Mouse (Mus musculus): ENCODE measurements around the gene Mrpl20. TPM values are rescaled to one million over a fixed set of nuclear protein-coding genes. Genes with fewer than 3 reads are reported as not detected.

The Mrpl20 gene
- polyA plus RNA-seq (2015; fragmentation: Nextera tagmentation; extraction: Ambion mirVana), result 283 and 286 TPM in 2 replicates

DNA sequence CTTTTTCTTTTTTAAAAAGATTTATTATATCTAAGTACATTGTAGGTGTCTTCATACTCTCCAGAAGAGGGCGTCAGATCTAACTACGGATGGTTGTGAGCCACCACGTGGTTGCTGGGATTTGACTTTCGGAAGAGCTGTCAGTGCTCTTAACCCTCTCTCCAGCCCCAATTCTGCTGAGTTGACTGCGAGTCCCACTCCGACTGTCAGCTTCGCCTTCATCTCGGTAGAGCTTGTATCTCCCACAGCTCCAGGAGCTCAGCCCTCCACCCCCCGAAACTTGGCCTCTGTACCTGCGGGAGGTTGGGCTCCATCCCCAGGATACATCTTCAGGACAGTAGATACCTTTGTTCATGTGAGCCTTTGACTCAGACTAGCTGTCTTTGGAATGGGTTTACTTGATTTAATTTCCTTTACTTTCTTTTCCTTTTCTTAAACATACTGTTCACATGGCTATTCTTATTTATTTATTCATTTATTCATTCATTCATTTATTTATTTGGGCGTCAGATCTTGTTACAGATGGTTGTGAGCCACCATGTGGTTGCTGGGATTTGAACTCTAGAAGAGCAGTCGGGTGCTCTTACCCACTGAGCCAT, at the start of gene Mrpl20:
Gene Mrpl20, plus strand, starts transcription at position 138 of the 599 bp plus-strand sequence.
- peak; percentile 51 for DNase-seq (ENCODE audit: low spot score)

DNA sequence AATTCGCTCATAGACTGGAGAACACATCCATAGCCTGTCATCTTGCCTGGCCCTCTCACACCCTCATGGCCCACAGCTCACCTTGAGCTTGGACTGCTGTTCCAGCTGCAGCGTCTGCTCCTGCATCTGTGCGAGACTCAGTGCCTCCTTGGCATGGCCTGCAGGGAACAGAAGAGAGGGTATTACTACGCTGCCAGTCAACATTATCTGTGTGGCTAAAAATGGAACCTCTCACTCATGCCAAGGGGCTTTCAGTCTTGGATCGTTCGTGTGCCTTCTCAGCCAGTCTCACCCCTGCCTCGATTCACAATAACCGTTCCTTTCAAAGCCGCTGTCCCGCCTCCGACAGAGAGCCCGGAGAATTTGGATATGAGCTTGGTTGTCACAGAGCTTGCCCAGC, 45.7 kb upstream of the Mrpl20 start:
- DNase-seq (ENCODE audit: low spot score), result no peak

DNA sequence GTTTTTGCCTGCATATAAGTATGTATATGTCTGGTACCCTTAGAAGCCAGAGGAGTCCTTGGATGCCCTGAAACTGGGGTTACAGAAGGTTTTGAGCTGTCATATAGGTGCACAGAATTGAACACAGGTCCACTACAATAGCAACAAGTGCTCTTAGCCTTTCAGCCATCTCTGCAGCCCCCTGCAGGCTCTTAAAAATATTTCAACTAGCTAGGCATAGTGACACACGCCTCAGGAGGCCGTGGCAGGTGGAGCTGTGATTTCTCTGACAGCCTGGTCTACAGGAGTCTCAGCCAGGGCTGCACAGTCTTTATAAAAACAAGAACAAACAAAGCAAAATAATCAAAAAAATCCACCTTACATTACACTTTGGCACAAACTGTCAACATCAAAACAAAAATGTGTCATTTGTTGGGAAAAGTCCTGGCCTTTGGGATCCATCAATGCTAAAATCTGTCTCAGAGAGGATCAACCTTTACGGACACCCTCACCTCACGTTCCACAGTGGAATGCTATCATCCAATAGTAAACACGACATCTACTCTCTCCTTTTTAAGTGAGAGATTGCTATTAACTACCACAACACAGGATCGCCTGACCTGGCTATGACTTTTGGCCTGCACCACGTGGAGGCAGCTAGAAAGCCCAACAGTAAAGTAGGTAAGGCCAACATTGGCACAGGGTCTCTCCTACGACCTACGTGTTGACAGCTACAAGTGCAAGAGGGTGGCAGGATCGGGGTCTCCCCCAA, 42.6 kb upstream of the Mrpl20 start:
- DNase-seq (ENCODE audit: low spot score), result peak; percentile 51

DNA sequence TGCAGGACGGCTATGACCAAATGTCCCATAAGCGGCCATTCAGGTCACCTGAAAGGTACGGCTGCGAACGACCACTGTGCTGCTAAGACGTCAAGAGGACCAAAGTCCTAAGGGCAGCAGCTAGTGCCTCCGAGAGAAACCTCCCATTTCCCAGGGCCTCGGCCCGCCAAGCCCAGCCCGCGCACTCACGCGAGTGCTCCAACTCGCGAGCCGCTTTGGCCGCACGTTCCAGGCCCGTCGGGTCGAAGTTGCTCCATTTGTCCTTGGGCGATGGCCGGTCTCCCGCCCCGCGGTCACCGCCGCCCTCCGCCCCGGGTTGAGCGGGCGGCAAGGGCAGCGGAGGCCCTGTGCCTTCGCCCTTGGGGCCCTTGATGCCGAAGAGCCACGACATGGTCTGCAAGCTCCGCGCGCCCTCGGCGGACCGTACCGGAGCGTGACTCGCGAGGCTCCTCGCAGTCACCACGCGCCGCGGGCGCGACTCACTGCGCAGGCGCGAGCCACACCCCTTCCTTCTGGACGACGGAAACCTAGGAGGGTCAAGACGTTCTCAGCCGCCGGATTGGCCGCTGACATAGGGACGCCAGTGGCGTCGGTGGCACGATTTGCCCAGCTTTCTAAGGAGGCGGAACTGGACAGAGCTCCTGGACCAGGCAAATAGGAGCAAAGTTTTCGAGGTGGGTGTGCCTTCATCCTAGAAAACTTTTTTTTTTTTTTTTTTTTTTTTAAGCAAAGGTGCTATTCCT, 41.9 kb upstream of the Mrpl20 start, which contains the start of gene Atad3a:
Gene Atad3a, minus strand, starts transcription at position 481 of the 743 bp plus-strand sequence.
- DNase-seq (ENCODE audit: low spot score), result peak; percentile 94

DNA sequence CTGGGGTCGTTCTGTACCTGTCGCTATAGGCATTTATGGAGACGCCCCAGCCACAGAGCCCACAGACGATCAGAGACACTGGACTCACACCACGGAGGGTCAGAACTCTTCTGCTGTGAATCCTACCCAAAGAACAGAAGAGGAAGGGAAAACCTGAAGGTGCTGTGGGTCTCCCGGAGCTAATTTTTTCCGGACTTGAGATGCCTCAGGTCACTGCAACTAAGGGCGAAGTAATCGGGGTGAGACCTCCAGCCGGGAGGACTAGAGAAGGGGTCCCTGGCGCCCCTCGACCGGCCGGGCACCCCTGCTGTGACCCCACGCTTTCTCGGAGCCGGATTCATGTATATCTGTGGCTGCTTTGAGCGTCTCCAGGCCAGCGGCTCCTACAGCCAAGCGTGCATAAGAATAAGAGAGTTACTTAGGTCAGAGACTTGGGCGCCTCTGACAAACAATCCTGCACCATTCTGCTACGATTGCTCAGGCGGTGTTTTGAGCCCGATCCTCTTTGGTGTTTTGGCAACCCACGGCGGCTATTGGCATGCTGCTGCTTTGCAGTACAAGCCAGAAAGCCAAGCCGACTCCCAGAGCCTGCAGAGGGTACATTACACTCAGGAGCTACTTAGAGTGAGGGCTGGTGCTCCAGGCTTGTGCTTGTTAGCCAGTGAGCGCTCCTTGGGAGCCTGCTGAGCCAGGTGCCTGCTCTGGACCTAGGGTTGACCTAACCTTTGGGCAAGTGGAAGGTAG, 41.1 kb upstream of the Mrpl20 start:
- DNase-seq (ENCODE audit: low spot score), result no peak

DNA sequence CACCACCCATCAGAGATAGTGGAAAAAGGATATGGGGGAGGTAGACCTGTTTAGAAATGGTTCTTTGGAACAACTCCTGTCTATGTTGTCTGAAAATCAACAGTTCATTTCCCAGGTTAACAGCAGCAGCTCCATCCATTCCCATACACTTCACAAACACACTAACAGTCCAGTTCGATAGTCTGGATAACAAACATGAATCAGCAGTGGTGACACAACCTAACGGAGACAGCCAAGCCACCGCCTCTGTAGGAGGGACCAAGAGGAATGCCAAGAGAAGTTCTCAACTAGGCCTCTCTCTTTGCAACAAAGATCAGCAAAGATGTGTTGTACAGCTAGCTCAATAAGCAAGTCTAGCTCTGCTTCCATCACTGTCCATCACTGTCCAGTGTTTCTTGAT, 40.3 kb upstream of the Mrpl20 start:
- DNase-seq (ENCODE audit: low spot score), result no peak

DNA sequence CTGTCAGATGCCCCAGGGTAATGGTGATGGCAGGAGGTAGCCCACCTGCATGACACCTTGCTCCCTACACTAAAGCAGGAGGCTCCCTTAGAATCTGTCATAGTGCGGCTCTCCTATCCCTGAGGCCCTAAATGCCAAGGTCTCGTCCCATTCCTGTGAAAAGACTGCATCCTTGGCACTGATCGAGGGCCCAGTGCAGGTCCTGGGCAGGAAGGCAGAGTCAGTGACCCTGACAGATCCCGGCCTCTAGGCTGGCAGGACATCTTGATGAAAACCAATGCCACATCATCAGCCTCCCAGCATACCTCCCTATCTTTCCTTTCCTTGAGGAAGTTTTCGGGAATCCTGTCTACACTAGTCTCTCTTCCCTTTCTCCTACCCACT, 33.2 kb upstream of the Mrpl20 start:
- DNase-seq (ENCODE audit: low spot score), result no peak

DNA sequence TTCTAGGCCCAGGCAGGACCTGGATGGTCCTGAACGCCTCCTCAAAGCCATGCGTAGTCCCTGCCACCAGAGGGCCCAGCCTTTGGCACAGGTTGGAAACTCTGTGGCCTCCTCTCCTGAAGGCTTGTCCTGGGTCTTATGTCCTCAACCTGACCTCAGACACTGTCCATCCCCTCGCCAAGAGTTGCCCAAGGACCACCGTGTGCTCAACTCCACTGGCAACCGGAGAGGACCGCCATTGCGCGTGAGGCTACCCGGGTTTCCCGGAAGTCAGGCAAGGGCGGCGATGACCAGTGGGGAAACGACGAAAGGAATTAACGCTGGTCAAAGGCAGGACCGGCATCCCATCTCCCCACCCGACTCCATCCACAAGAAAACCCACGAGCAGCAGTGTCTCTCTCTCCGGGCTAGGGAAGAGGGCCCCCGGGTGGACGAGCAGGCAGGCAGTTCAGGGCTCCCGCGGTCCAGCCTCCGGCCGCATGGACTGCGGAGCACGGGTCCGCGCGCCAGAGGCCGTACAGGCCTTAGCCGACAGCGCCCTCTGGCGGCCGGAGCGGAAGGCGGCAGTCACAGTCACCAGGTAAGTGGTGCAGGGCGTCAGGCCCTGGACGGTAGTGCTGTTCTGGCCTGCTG, 32.7 kb upstream of the Mrpl20 start:
- peak; percentile 74 for DNase-seq (ENCODE audit: low spot score)

DNA sequence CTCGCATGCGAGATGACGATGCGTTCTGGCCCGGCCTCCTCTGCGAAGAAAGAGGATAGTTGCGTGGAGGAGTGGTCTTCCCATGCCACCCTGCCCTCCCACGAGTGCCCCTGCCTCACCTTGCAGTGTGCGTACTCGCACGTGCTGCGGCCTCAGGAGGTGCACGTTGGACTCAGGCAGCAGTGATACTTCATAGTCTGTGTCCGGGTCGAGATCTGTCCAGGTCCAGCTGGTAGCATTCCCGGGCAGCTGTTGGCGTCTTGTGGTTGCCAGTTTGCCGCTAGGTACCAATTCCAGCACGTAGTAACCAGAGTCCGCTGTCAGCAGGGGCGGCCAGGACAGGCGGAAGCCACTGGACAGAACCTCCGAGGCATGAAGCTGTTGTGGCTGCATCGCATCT, 32.1 kb upstream of the Mrpl20 start:
- DNase-seq (ENCODE audit: low spot score), result no peak

DNA sequence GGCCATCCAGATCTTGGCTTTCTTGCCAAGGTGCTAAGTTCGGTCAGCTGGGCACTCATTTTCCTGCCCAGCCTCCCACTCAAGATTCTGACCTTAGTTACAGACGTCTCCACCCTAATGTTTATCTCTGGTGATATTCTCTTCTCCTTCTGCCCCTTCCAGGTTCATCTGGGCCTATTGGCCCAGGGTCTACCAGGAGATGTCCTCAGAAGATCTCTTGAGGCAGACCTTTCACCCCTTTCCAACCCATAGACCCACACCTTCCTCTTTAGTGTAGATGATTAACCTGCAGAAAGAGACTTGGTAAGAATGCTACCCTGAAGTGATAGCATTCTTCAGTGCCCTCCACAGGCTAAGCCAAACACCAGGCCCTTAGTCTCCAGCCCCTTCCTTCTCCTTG, 31.0 kb upstream of the Mrpl20 start:
- no peak for DNase-seq (ENCODE audit: low spot score)

DNA sequence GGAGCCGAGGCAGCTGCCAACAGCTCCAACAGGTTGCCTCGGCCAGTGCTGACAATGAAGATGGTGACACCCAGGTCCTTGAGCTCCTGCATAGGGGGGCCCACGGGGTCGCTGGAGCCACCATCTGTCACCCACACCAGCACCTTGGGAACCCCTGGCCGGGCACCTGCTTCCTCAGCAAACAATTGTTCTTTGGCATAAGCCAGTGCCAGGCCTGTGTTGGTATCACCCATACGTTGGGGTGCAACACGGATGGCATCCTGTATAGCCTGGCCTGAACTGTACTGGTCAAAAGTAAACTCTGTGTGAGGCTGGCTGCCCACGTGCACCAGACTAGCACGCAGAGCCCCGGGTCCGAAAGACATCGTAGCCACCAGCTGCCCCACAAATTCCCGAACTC, 29.9 kb upstream of the Mrpl20 start:
- DNase-seq (ENCODE audit: low spot score), result no peak

DNA sequence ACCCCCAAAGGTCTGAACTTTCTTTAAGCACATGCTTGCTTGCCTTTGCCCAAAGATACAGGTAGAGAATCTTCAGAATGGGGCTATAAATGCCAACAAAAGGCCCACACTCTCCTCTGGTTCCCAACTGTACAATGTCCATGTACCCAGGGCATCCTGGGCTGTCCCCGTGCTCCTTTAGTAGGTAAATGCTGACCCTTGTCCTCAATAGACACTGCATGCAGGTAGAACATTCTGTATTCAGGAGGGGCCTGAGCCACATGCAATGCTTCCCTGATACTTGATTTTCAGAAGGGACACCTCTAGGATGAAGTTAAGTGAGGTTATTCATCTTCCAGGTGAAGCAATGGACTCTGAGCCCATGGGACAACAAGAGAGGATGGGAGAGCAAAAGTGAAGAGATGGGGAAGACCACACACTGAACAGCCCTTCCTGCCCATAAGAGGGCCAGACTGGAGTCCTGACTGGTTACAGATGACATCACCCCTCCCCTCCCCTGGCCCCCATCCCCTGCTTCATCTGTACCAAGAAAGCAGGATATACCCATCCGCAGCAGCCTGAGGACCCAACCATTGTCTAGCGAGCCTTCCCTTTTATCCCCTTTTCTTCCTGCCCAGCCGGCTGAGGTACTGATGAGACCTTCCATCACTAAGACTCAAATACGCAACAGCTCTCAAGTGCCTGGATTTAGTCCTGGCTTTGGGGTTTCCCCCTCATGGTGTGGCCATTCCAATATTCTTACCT, 29.2 kb upstream of the Mrpl20 start:
- no peak for DNase-seq (ENCODE audit: low spot score)

DNA sequence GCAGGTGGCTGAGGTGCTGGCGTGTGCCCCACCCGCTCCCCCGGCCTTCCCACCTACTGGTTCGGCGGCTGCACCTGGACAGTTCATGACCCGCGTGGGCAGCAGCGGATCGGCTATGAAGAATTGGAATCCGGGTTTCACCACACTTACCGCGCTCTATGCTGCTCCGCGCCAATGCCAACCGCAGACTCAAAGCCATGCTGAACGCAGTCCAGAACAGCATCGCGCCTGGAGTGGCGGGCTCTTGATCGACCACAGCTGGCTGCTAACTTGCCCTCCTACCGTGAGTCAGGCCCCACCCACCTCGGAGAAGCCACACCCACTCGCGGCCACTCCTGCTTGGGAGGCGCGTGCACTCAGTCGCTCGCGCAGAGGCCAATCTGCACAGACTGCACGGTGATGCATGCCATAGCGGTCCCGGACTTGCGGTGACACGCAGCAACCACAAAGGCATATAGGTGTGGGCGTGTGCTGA, 28.4 kb upstream of the Mrpl20 start, which contains the start of gene Vwa1:
Gene Vwa1, minus strand, starts transcription at position 419 of the 475 bp plus-strand sequence.
- DNase-seq (ENCODE audit: low spot score), result peak; percentile 85

DNA sequence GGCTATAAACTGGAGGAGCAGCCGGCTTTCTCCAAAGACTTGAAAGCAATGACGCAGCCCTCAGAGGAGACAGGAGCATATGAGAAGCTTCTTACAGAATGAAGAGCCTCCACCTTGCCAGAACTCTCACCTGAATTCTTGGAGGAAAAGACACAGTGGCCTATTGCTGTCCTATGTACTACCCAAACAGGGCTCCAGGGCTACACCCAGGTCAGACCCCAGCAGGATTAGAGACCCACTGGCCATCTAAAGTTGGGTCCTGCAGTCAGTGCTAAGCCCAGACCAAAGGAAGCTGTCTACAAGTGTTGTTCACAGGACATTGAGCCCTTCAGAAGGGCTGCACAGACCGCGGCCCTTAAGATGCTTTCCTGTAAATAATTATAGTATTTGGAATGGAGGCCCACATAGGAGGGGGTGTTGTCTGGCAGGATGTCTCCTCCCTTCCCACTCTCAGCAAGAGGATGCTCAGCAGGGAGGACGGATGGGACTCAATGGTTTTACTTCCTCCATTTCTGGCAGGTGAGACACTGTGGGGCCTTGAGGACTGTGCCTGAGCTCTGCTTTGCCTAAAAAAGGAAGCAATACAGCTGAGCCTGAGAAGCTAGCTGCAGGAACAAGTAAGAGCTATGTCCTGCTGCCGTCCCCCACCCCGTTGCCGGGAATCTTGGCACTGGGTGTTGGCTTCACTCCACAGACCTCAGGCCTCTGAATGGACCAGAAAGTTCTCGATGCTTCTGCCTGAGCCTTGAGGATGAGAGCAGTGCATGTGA, 27.5 kb upstream of the Mrpl20 start:
- DNase-seq (ENCODE audit: low spot score), result no peak

DNA sequence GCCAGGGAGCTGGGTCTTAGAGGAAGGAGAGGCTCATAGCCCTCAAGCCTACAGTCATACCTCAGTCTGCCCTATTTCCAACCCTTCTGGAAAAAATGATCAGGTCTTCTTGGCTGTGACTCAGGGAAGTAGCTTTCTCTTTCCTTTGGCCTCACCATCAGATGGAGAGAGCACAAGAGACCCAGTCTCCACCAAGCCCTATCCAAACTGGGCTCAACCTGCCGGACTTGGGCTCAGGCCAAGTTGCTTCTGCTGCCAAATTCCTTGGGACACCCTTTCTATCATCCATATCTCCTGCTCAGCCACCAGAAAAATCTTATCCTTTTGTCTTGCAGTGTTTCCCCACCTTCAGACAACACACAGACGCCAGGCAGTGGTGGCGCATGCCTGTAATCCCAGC, 26.8 kb upstream of the Mrpl20 start:
- DNase-seq (ENCODE audit: low spot score), result no peak

DNA sequence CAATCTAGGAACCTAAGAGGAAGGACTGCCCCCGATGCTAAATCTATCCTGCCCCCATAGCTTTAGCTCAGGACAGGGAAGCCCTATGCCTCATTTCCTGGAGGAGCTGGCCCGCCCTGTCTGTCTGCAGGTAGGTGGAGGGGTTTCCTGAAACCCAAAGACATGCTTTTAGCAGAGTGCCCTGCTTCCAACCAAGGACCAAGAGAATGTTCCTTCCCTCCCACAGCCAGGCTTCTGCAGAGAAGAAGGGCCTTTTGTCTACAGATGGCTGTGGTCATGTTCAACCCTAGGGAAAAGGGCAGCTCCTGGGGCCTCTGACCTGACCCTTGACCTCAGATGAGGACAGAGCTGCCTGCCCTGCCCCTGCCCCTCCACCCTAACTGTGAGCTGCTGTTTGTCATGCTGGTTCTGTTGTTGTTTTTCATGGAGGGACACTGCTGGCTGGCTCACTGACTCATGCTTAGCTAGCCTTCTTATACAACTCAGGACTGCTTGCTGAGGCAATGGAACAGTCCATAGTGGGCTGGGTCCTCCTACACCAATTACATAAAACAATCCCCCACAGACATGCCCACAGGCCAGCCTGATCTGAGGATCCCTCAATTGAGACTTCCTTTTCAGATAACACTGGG, 25.9 kb upstream of the Mrpl20 start:
- no peak for DNase-seq (ENCODE audit: low spot score)

DNA sequence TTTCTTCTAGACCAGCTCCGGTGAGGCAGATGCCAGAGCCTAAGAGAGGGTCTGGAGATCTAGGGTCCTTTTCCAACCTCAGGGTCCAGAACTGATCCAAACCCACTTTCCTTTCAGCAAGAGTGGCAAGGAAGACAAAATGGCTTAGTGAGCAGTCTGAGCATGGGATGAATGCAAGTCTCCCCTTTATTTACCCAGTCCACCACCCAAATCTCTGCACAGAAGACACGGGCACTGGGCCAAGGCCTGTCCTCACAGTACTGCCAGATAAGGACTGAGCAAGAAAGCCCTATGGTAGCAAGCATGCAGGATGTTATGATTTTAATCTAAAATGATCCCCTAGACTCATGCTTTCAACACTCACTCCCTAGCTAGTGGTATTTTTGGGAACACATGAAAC, 24.9 kb upstream of the Mrpl20 start:
- DNase-seq (ENCODE audit: low spot score), result no peak

DNA sequence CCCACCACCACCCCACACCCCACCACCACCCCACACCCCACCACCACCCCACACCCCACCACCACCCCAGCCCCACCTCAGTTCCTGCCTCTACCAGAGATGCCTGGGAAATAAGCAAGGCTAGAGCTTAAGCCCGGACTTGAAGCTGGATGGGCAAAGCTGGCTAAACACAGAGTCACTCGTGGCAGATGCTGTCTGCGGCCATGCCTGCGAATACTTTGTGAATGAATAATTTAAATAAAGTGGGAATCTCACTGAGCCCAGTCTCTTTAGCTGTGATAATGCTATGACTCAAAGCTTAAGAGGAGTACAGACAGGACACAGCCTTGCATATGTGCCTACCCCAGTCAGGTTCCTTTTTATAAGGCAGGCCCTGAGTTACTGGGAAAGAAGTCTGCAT, 23.2 kb upstream of the Mrpl20 start:
- DNase-seq (ENCODE audit: low spot score), result no peak

DNA sequence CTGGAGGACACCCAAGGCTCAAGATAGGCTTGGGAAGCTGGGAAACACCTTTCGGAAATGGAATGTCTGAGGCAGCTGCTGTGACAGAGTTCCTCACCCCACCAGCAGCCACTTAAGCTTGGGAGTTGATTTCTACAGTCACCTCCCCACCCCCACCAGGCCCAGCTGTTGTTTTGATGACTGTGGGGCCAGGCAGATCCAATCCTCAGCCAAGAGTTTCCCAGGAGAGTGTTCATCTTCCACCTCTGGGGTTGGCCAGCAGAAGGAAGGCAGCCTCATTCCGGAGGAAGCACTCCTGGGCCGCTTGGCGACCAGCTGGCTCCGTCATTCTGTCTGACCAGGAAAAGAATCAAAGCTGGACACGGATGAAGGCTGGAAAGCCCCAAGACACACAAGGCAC, 21.8 kb upstream of the Mrpl20 start:
- no peak for DNase-seq (ENCODE audit: low spot score)
